Mouse (Mus musculus): ENCODE measurements around the gene Kidins220.

DNA sequence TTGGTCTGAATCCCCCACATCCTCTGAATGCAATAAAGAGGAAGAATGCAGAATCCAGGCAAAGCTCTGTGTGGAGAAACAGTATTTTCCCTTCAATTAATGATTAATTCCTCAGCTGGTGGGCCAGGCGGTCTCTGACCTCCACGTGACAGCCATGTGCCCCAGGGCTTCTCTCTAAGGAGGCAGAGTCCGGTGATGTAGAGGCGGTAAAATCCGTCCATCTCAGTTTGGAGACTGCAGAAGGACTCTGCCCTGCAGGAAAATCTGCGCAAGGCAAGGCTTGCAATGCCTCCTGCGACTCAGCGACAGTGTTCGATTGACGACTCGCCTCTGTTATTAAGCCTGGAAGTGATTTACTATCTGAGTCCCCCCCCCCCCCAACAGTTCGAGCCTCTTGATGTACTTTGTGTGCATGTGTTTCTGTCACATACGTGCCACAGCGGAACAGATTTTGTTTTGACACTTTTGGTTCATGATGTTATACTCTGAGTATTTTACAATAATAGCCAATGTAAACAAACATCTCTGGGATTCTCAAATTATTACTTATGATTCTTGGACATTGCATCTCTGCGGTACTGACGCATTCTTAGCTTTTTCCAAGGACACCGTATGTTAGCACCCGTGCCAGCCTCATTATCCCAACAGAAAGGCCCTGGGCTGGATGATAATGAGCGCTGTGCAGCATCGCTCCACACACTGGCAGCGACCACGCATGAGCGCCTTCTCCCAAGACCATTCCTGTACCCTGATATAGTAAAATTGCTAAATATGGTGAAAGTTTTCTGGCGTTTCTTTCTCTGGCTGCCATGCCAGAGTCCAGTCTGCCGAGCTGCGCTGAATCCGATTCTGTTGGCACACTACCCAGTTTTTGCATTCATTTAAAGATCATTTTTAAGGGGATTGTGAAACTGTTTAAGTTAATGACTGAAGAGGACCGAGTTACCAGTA lies 122.8 kb downstream of the Kidins220 start:
- TF ChIP-seq GATA1 (IDR thresholded peaks at IDR 0.05; ENCODE audit: borderline replicate concordance, low read length) (no peak), FLI1 (IDR thresholded peaks at IDR 0.05; ENCODE audit: low read length) (no peak)

Data from megakaryocyte, embryonic 14.5 days (primary cell).